In genomic region chr1:132541171-132541823, GRCm38 (mm10) we compare ENCODE assay signal across 7 mouse cellular contexts. TPM values are rescaled to one million over a fixed set of nuclear protein-coding genes. Genes with fewer than 3 reads are reported as not detected.
DNase-seq lines count a peak whose midpoint lies in the region; TF ChIP-seq lines count a peak whose summit lies in the region.

No protein-coding gene starts in this region.

- TF ChIP-seq EP300 in ES-Bruce4 (IDR thresholded peaks at IDR 0.05; ENCODE audit: insufficient read depth, low read depth, low read length) = no peak

- H3K9ac ChIP-seq in ES-Bruce4 (ENCODE audit: low read depth, poor library complexity, severe bottlenecking) = no peak overlapping the region

- peak; percentile 50 to 53 for DNase-seq in B cell, adult 2 months
- DNase-seq in forebrain, embryonic 10.5 days (ENCODE audit: extremely low spot score, low spot score) = peak; percentile 62
- DNase-seq in kidney, postnatal 25 days = peak; percentile 28 to 53
- peak; percentile 43 for DNase-seq in retina, postnatal 1 day
- no peak for DNase-seq in urinary bladder, adult 18-20 months (ENCODE audit: low spot score in 2 of 2)
- no peak for DNase-seq in thymus, adult 2 months

- no peaks in the 10 kb centered on the region for H3K27me3 ChIP-seq in ES-Bruce4 (ENCODE audit: control insufficient read depth, insufficient read depth, low read length, poor library complexity, severe bottlenecking)
- H3K27me3 ChIP-seq in forebrain, embryonic 10.5 days (ENCODE audit: poor library complexity, severe bottlenecking) = peaks cover 95% of the 10 kb centered on the region
- peaks cover 9% of the 10 kb centered on the region; the same call in 1 of the 2 replicates for H3K27me3 ChIP-seq in thymus, adult 2 months (ENCODE audit: control insufficient read depth, insufficient read depth, low read length)

- WGBS in forebrain, embryonic 10.5 days = 3% methylated on average over 14 of the region's 14 CpGs
- 5% methylated on average over 14 of the region's 14 CpGs for WGBS in thymus, adult 2 months

- no peak overlapping the region for H3K27ac ChIP-seq in ES-Bruce4 (ENCODE audit: insufficient read depth, low read length)
- H3K27ac ChIP-seq in forebrain, embryonic 10.5 days = 0 out of 2 replicates have a peak overlapping the region, but pooled peaks have one; percentile 26
- no peak overlapping the region for H3K27ac ChIP-seq in thymus, adult 2 months (ENCODE audit: control insufficient read depth, insufficient read depth, low read length)

- no peaks in the 10 kb centered on the region for H3K9me3 ChIP-seq in ES-Bruce4 (replicated peaks; ENCODE audit: control insufficient read depth, insufficient read depth, low read length, poor library complexity, severe bottlenecking)
- H3K9me3 ChIP-seq in forebrain, embryonic 10.5 days = no peaks in the 10 kb centered on the region

- no peaks in the 10 kb centered on the region for H3K36me3 ChIP-seq in ES-Bruce4 (ENCODE audit: control insufficient read depth, insufficient read depth, low read length, poor library complexity, severe bottlenecking)
- no peaks in the 10 kb centered on the region for H3K36me3 ChIP-seq in forebrain, embryonic 10.5 days (replicated peaks)
- no peaks in the 10 kb centered on the region for H3K36me3 ChIP-seq in thymus, adult 2 months (ENCODE audit: control insufficient read depth, insufficient read depth, low read length)

- H3K4me1 ChIP-seq in ES-Bruce4 (ENCODE audit: control insufficient read depth, insufficient read depth, low read length) = no peaks in the 10 kb centered on the region
- peaks cover 42% of the 10 kb centered on the region for H3K4me1 ChIP-seq in forebrain, embryonic 10.5 days
- H3K4me1 ChIP-seq in thymus, adult 2 months (replicated peaks; ENCODE audit: control insufficient read depth, insufficient read depth, low read length) = no peaks in the 10 kb centered on the region

- TF ChIP-seq POLR2A in ES-Bruce4 (IDR thresholded peaks at IDR 0.05; ENCODE audit: insufficient read depth, low read length) = no peak
- TF ChIP-seq POLR2A in thymus, adult 2 months (IDR thresholded peaks at IDR 0.05; ENCODE audit: control insufficient read depth, extremely low read depth, insufficient read depth, low read length, poor library complexity) = no peak

- H3K4me3 ChIP-seq in ES-Bruce4 (ENCODE audit: low read depth, low read length) = peak overlapping the region; percentile 31
- peak overlapping the region; percentile 51 for H3K4me3 ChIP-seq in forebrain, embryonic 10.5 days
- H3K4me3 ChIP-seq in thymus, adult 2 months (ENCODE audit: control insufficient read depth, insufficient read depth, low read length) = no peak overlapping the region

- TF ChIP-seq CTCF in ES-Bruce4 (IDR thresholded peaks at IDR 0.05; ENCODE audit: low read depth, low read length) = no peak
- no peak for TF ChIP-seq CTCF in thymus, adult 2 months (IDR thresholded peaks at IDR 0.05; ENCODE audit: borderline replicate concordance, control insufficient read depth, extremely low read depth, insufficient read depth, low read length, poor library complexity)

RNA-seq across cellular contexts. Expression of gene Cntn2, which starts 1.8 kb away (rescaled TPM):
- polyA plus RNA-seq in ES-Bruce4 (2011; ENCODE audit: insufficient read depth, insufficient read length, low read depth, missing spikeins) = 3.0 and 3.1 TPM in 2 replicates
- polyA plus RNA-seq in forebrain, embryonic 10.5 days (2016; fragmentation: Nextera tagmentation; extraction: Ambion mirVana) = 2.8 and 5.5 TPM in 2 replicates
- polyA plus RNA-seq in thymus, adult 2 months (2012; rRNA removed) = 0.80 and 0.91 TPM in 2 replicates

RNA-seq across cellular contexts. Expression of gene Tmem81, which starts 35.3 kb away (rescaled TPM):
- polyA plus RNA-seq in ES-Bruce4 (2011; ENCODE audit: insufficient read depth, insufficient read length, low read depth, missing spikeins) = 8.6 and 10.1 TPM in 2 replicates
- polyA plus RNA-seq in forebrain, embryonic 10.5 days (2016; fragmentation: Nextera tagmentation; extraction: Ambion mirVana) = 1.4 and 1.5 TPM in 2 replicates
- polyA plus RNA-seq in thymus, adult 2 months (2012; rRNA removed) = 4.9 and 5.5 TPM in 2 replicates

Comparison
In these comparisons a context has a peak if more than half of its experiments do, and no peak if none do; other contexts are left out.
1. DNase-seq: peak in B cell, adult 2 months (2 of 2), forebrain, embryonic 10.5 days (single experiment), kidney, postnatal 25 days (2 of 2) and retina, postnatal 1 day (single experiment); none in urinary bladder, adult 18-20 months (0 of 2) and thymus, adult 2 months (single experiment).